Mouse (Mus musculus): ENCODE data around the gene Fkrp.

DNA sequence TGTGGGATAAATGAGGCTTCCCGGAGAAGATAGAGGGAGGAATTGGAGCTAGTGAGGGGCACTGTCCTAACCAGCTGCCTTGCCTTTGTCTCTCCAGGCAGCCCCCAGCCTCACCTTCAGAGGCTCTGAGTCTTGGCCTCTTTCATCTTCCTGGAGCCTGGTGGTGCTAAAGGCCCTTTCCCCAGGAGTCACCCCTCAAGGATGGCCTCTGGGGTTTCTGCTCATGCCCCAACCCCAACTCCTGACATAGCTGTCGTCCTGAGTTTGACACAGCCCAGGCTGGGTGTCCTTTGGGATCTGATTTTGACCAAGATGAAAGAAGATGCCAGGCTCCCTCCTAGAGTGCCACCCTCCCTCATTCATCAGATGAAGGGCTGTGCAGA lies 23.6 kb upstream of the Fkrp start:
- TF ChIP-seq GABPA (IDR thresholded peaks at IDR 0.05; ENCODE audit: insufficient replicate concordance, low read depth, low read length) (no peak), ZKSCAN1 (IDR thresholded peaks at IDR 0.05; ENCODE audit: borderline replicate concordance, low read depth, low read length) (no peak), TCF12 (IDR thresholded peaks at IDR 0.05; ENCODE audit: low read depth, low read length) (no peak), EP300 (IDR thresholded peaks at IDR 0.05; ENCODE audit: low read length) (no peak), CTCF (conservative IDR thresholded peaks at IDR 0.05 in 1 of 2, IDR thresholded peaks at IDR 0.05 in 1 of 2; ENCODE audit: low read depth in 2 of 2, low read length in 2 of 2) (no peak), BHLHE40 (IDR thresholded peaks at IDR 0.05; ENCODE audit: low read depth, low read length) (no peak), E2F4 (IDR thresholded peaks at IDR 0.05; ENCODE audit: insufficient replicate concordance, low read depth, low read length) (no peak), TBP (conservative IDR thresholded peaks at IDR 0.05; ENCODE audit: low read depth, low read length) (no peak), POLR2A (IDR thresholded peaks at IDR 0.05; ENCODE audit: low read depth, low read length) (no peak), NELFE (IDR thresholded peaks at IDR 0.05; ENCODE audit: low read depth, low read length) (no peak), ZMIZ1 (IDR thresholded peaks at IDR 0.05; ENCODE audit: low read depth, low read length) (no peak), RAD21 (IDR thresholded peaks at IDR 0.05; ENCODE audit: low read depth, low read length) (no peak), MYC (IDR thresholded peaks at IDR 0.05; ENCODE audit: low read depth, low read length) (no peak), PAX5 (IDR thresholded peaks at IDR 0.05; ENCODE audit: low read length) (no peak)
